Mouse (Mus musculus): Measurements from ENCODE around the gene Olfr478.
"Not testable (repeated sequence)": the region's sequence is repeated elsewhere in the genome, so short reads cannot be mapped to it uniquely, and the experiment has no call there.

The Olfr478 gene

DNA sequence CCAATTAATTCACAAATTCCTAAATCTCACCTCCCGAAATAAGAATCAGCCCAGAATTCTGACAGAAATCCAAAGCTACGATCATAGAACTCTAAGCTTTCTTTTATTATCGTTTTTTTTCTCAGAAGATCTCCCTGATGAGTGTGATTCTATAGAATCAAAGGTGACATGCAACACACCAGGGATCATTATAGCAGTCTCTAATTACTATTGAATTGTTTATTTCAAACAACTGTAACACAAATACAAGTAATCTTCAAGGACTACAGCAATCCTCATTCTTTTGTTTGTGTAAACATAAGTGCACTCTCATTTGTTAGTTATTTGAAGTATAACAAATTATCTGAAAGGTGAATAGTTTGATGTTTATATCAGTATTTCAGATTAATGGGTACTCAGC lies at the start of gene Olfr478:
Olfr478 (minus strand) TSS at position 101 of the 400 bp plus-strand sequence.
- DNase-seq (ENCODE audit: low spot score in 2 of 2) = no peak

DNA sequence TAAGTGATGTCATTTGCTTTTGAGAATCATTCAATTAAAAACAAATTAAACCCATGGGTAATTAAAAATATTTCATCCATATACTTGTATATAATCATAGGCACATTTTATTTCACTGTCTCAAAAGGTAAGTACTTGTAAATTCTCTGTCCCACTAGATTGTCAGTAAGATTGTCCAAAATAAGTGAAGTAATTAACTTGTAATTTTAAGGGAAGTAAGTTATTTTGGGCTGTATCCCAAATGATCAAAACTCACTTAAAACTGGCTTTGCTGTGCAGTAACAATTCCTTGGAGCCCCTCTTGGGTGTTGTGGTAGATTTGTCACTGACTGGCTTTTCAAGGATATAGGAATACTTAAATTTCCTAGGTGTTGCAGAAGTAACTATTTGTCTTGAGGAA lies 45.8 kb upstream of the Olfr478 start, which contains the start of gene Olfr481:
Olfr481 (plus strand) TSS at position 301 of the 400 bp plus-strand sequence.
- DNase-seq (ENCODE audit: low spot score in 2 of 2) = no peak

DNA sequence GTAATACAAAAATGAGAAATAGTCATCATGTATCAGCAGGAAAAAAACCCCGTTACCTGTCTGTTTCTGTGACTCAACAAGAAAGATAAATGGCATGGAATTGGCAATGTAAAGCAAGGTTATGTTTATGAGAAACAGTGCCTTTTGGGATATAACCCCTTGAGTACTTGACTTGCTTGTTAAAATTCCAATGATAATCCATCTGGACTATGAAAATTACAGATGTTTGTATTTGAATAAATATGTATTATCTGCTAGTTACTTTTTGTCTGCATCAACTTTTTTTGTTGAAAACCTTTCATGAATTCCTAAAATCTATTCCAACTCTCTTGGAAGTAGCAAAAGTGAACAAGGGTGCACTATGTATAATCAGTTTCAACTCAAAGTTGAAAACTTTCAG lies 33.5 kb upstream of the Olfr478 start, which contains the start of gene Olfr480:
Olfr480 (minus strand) TSS at position 101 of the 400 bp plus-strand sequence.
- DNase-seq (ENCODE audit: low spot score in 2 of 2) = no peak

DNA sequence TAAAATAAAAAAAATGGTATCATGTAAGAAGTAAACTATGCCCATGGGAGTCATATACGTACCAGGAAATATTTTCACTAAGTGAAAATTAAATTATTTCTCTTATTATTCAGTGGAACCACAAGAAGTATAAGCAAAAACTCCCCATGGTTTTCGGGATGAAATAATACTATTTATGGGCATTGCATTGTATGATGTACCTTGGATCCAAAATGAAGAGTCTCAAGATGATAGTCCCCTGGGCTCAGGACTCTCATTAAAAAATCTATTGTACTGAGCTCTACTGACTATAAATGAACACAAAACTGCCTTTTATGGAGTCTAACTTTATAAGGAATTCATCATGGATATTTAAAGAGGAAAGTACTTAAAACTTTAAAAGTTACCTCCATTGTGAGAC lies 16.6 kb upstream of the Olfr478 start, which contains the start of gene Olfr479:
Olfr479 (plus strand) TSS at position 301 of the 400 bp plus-strand sequence.
- no peak for DNase-seq (ENCODE audit: low spot score in 2 of 2)

DNA sequence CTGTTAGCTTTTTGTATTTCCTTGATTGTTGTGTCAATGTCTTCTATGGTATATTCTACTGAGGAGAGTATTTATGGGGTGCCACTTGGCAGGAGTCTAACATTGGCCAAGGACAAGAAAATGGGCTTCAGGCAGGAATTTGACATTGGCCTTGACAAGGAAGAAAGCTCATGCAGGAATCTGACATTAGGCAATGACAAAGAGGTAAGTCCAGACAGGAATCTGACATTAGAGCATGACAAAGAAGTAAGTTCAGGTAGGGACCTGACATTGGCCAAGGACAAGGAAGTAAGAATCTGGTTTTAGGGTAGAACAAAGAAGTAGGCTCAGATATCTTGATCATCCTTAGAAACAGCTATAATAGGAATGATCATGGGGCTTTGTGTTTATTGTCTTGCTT lies 19.5 kb downstream of the Olfr478 start:
- not testable (repeated sequence) for DNase-seq (ENCODE audit: low spot score in 2 of 2)

DNA sequence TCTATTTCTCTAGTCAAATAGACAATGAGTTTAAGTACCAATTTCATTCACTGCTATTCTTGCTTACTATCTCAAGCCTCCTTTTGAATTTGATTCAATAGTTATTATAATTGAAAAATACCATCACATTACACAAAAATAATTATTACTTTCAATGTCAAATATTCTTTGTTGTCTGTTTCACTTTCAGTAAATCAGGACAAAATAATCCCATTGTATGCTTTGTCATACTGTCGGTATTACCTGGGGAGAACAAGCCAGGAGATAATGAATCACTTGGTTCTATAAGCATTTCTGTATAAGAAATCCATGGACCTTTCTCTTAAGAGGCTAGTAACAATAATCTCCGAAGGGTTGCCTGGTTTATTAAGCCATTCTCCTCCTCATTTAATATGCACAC lies 47.4 kb downstream of the Olfr478 start, which contains the start of gene Olfr477:
Olfr477 (plus strand) TSS at position 301 of the 400 bp plus-strand sequence.
- no peak for DNase-seq (ENCODE audit: low spot score in 2 of 2)

All from urinary bladder, postnatal 36 days (tissue).